8 mouse cellular contexts compared by ENCODE assay signal in the genomic region with DNA sequence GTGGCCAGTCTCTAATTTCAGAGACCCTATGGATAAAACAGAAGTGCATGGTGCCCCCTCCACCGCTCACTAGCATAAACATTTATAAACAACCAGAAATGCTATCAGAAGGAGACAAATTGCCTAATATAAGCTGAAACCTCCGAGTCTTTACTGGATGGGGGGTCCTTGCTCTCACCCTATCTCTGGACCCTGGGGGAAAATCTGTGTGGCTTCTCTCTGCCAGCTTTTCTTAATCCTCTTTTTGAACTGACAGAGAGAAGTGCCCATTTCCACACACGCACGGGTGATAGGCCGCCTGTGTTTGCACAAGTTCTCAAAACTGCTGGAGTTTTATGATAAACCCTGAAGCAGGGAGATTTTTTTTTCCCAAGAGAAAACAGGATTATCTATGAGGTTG. TPM values are rescaled to one million over a fixed set of nuclear protein-coding genes. Genes with fewer than 3 reads are reported as not detected.
A peak's percentile ranks its signal among the peaks of the same experiment; 100 is the strongest.
DNase-seq lines count a peak whose midpoint lies in the region; ATAC-seq and TF ChIP-seq lines count a peak whose summit lies in the region.

No protein-coding gene starts in this region.

- WGBS in forebrain, embryonic 14.5 days = 16% methylated on average over 5 of the region's 5 CpGs
- WGBS in liver, embryonic 13.5 days (ENCODE audit: insufficient replicate concordance) = 22% methylated on average over 5 of the region's 5 CpGs
- WGBS in stomach, embryonic 15.5 days = 19% methylated on average over 5 of the region's 5 CpGs

- H3K4me3 ChIP-seq in layer of hippocampus, adult 2 months = peak overlapping the region; percentile 76
- peak overlapping the region; percentile 71 for H3K4me3 ChIP-seq in forebrain, embryonic 14.5 days (ENCODE audit: low read depth, low read length)
- peak overlapping the region; percentile 60 for H3K4me3 ChIP-seq in liver, embryonic 13.5 days (replicated peaks)
- H3K4me3 ChIP-seq in stomach, embryonic 15.5 days (replicated peaks) = peak overlapping the region; percentile 81

- H3K27me3 ChIP-seq in forebrain, embryonic 14.5 days (replicated peaks; ENCODE audit: control insufficient read depth, insufficient read depth, low read length) = no peaks in the 10 kb centered on the region
- H3K27me3 ChIP-seq in liver, embryonic 13.5 days = peaks cover 65% of the 10 kb centered on the region
- no peaks in the 10 kb centered on the region for H3K27me3 ChIP-seq in stomach, embryonic 15.5 days (replicated peaks)

- H3K36me3 ChIP-seq in forebrain, embryonic 14.5 days (ENCODE audit: control insufficient read depth, insufficient read depth, low read length) = peaks cover 23% of the 10 kb centered on the region
- 0 out of 2 replicates have a peak, but pooled peaks cover 8% of the 10 kb centered on the region for H3K36me3 ChIP-seq in liver, embryonic 13.5 days
- peaks cover 3% of the 10 kb centered on the region; the same call in 1 of the 2 replicates for H3K36me3 ChIP-seq in stomach, embryonic 15.5 days

- ATAC-seq in forebrain, embryonic 14.5 days = no peak
- no peak for ATAC-seq in liver, embryonic 13.5 days (ENCODE audit: low read depth)
- ATAC-seq in stomach, embryonic 15.5 days (ENCODE audit: insufficient read depth, low FRiP score, low read depth) = no peak
- no peak for ATAC-seq in CD4-positive, CD25-positive, alpha-beta regulatory T cell, adult 4 months

- peaks cover 10% of the 10 kb centered on the region for H3K4me1 ChIP-seq in forebrain, embryonic 14.5 days (ENCODE audit: control insufficient read depth, insufficient read depth, low read length)
- peaks cover 11% of the 10 kb centered on the region for H3K4me1 ChIP-seq in liver, embryonic 13.5 days (replicated peaks)
- H3K4me1 ChIP-seq in stomach, embryonic 15.5 days = peaks cover 19% of the 10 kb centered on the region

- no peaks in the 10 kb centered on the region for H3K9me3 ChIP-seq in forebrain, embryonic 14.5 days (replicated peaks; ENCODE audit: control insufficient read depth, low read length)
- no peaks in the 10 kb centered on the region for H3K9me3 ChIP-seq in liver, embryonic 13.5 days (replicated peaks)
- no peaks in the 10 kb centered on the region for H3K9me3 ChIP-seq in stomach, embryonic 15.5 days

- H3K27ac ChIP-seq in layer of hippocampus, adult 2 months = peak overlapping the region; percentile 96
- no peak overlapping the region for H3K27ac ChIP-seq in forebrain, embryonic 14.5 days (ENCODE audit: low read depth, low read length)
- peak overlapping the region; percentile 9; the same call in 1 of the 2 replicates for H3K27ac ChIP-seq in liver, embryonic 13.5 days
- H3K27ac ChIP-seq in stomach, embryonic 15.5 days = peak overlapping the region; percentile 89

- H3K4me2 ChIP-seq in forebrain, embryonic 14.5 days (ENCODE audit: low read length) = peak overlapping the region; percentile 63
- H3K4me2 ChIP-seq in liver, embryonic 13.5 days = peak overlapping the region; percentile 74
- peak overlapping the region; percentile 67 for H3K4me2 ChIP-seq in stomach, embryonic 15.5 days

- no peak for DNase-seq in layer of hippocampus, adult 2 months (ENCODE audit: low spot score in 2 of 2)
- DNase-seq in layer of hippocampus, adult 18-20 months (ENCODE audit: low spot score in 2 of 2) = no peak
- DNase-seq in forebrain, embryonic 14.5 days (ENCODE audit: low spot score) = no peak
- no peak for DNase-seq in liver, embryonic 13.5 days
- DNase-seq in layer of hippocampus, adult 11-12 months (ENCODE audit: low spot score) = no peak
- no peak for DNase-seq in spleen, adult 18-20 months

- peak overlapping the region; percentile 91 for H3K9ac ChIP-seq in forebrain, embryonic 14.5 days (ENCODE audit: low read length)
- no peak overlapping the region for H3K9ac ChIP-seq in liver, embryonic 13.5 days
- no peak overlapping the region; the same call in 1 of the 2 replicates for H3K9ac ChIP-seq in stomach, embryonic 15.5 days

- TF ChIP-seq CTCF in layer of hippocampus, adult 2 months (conservative IDR thresholded peaks at IDR 0.05) = no peak

RNA-seq across cellular contexts. Expression of gene Rhou, which starts 1.0 kb away (rescaled TPM):
- 10 to 100 TPM; 43.9 to 44.7 TPM for total RNA-seq in layer of hippocampus, adult 2 months (2021)
- 10 to 100 TPM; 44.0 to 53.9 TPM for total RNA-seq in layer of hippocampus, adult 18-20 months (2021)
- polyA plus RNA-seq in forebrain, embryonic 14.5 days (2014; fragmentation: Nextera tagmentation; extraction: Ambion mirVana) = 7.1 and 7.2 TPM in 2 replicates
- polyA plus RNA-seq in liver, embryonic 13.5 days (2015; fragmentation: Nextera tagmentation; extraction: Ambion mirVana) = 0.78 and 1.3 TPM in 2 replicates
- polyA plus RNA-seq in stomach, embryonic 15.5 days (2015; fragmentation: Nextera tagmentation; extraction: Ambion mirVana) = 8.9 and 9.6 TPM in 2 replicates
- polyA plus RNA-seq in CD4-positive, CD25-positive, alpha-beta regulatory T cell, adult 4 months (2017; shearing (Covaris generic)) = under 1 TPM in 1 of 2 experiments, not detected in 1; 0.42 TPM
